Mouse (Mus musculus) limb, embryonic 11.5 days (tissue): ENCODE data around the gene Fhl2. TPM values are rescaled to one million over a fixed set of nuclear protein-coding genes. Genes with fewer than 3 reads are reported as not detected.
"Not testable (repeated sequence)": the region's sequence is repeated elsewhere in the genome, so short reads cannot be mapped to it uniquely, and the experiment has no call there.

Experiments used
- ATAC-seq: fragments of 200-750 bp; cut with Nextera tagmentation; 2 replicates; pipeline ENCODE4 v1.8.0; 2017; ENCODE audit warnings: low read depth; ENCODE audit not compliant: insufficient number of reproducible peaks, low FRiP score, low TSS enrichment
- DNase-seq: peaks from one replicate; pipeline ENCODE4 v3.0.0-alpha.2; 2015; ENCODE audit warnings: low spot score
- H3K27ac ChIP-seq: fragments of 300-500 bp; sonication (generic); replicated peaks from 2 replicates; pipeline ENCODE4 v1.5.1; 2014; ENCODE audit warnings: low read depth, mild to moderate bottlenecking, low read length
- H3K27me3 ChIP-seq: fragments of 300-500 bp; sonication (generic); 2 replicates; pipeline ENCODE4 v1.6.1; 2014; ENCODE audit warnings: mild to moderate bottlenecking, low read length, mixed read lengths; ENCODE audit not compliant: control insufficient read depth, insufficient read depth
- H3K36me3 ChIP-seq: fragments of 300-500 bp; sonication (generic); 2 replicates; pipeline ENCODE4 v1.6.1; 2014; ENCODE audit warnings: mild to moderate bottlenecking, low read length, moderate library complexity, mixed read lengths; ENCODE audit not compliant: control insufficient read depth, insufficient read depth
- H3K4me1 ChIP-seq: fragments of 300-500 bp; sonication (generic); 2 replicates; pipeline ENCODE4 v1.6.1; 2014; ENCODE audit warnings: low read length, mixed read lengths; ENCODE audit not compliant: control insufficient read depth, insufficient read depth
- H3K4me2 ChIP-seq: fragments of 300-500 bp; sonication (generic); 2 replicates; pipeline ENCODE4 v1.6.1; 2014; ENCODE audit warnings: low read depth, mild to moderate bottlenecking, moderate library complexity; ENCODE audit not compliant: severe bottlenecking
- H3K4me3 ChIP-seq: fragments of 300-500 bp; sonication (generic); 2 replicates; pipeline ENCODE4 v1.5.1; 2014; ENCODE audit warnings: low read depth, low read length
- H3K9ac ChIP-seq: fragments of 300-500 bp; sonication (generic); 2 replicates; pipeline ENCODE4 v1.6.1; 2014; ENCODE audit warnings: mild to moderate bottlenecking, low read length
- H3K9me3 ChIP-seq: fragments of 300-500 bp; sonication (generic); 2 replicates; pipeline ENCODE4 v1.6.1; 2016; ENCODE audit warnings: low read length; ENCODE audit not compliant: control insufficient read depth
- WGBS: fragments of 180-500 bp; shearing (Covaris S2); extraction: QIAGEN DNeasy Blood & Tissue Kit; methylation state at CpG from one replicate; pipeline ENCODE4 v1.1.7; 2014; 5-methylcytosine and 5-hydroxymethylcytosine counted together
- polyA plus RNA-seq: library from polyadenylated mRNA; unstranded; fragments of >200 nt; fragmentation: Nextera tagmentation; extraction: Ambion mirVana; gene quantifications from 2 replicates; pipeline ENCODE4 v1.2.1, GENCODE M21; 2014

The Fhl2 gene
- polyA plus RNA-seq, 1 experiment from 2014 or later, result 8.6 TPM

DNA sequence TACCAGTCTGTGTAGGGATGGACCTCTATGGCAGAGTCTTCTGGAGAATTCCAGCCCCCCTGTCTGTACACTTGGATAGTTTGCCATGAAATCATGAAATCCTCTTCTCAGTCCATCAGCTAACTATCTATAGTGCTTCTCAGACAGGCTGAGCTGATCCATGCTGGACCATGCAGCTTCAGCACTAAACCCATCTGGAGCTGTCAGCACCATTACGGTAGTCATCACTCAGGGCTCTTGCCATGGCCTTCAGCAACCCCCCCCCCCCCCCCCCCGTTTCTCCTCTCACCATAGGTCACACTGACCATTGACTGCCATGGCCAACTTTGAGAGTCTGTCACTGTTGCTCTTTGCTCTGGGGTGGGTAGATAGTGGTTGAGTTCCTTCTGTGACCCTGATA is 5.0 kb upstream of the Fhl2 start:
- no peaks in the 10 kb centered on the region for H3K4me1 ChIP-seq
- no peaks in the 10 kb centered on the region for H3K27me3 ChIP-seq
- DNase-seq (no peak), ATAC-seq (no peak)
- H3K9me3 ChIP-seq, result no peaks in the 10 kb centered on the region
- no peak overlapping the region for H3K27ac ChIP-seq
- H3K4me2 ChIP-seq, result no peak overlapping the region
- WGBS, result 85% methylated on average over 1 of the region's 2 CpGs
- no peak overlapping the region for H3K9ac ChIP-seq
- no peak overlapping the region for H3K4me3 ChIP-seq
- no peaks in the 10 kb centered on the region for H3K36me3 ChIP-seq

DNA sequence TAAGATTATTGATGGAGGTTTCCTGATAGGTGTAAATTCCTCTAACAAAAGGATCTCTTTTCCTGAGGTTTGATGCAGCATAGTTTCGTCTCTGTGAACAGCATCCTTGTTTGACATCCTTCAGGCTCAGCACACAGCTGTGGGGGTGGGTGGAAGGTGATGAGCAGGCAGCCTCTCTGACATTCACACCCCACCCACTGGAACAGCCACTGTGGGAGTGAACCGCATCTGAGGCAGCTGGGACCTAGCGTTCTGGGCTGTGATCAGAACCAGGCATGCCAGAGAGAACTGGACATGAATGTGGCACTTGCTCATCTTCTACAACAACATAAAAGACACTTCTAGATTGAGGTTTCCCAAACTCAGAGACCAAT is 3.1 kb upstream of the Fhl2 start:
- H3K9ac ChIP-seq, result no peak overlapping the region
- ATAC-seq (no peak), DNase-seq (no peak)
- no peaks in the 10 kb centered on the region for H3K4me1 ChIP-seq
- no peak overlapping the region for H3K27ac ChIP-seq
- no peaks in the 10 kb centered on the region for H3K9me3 ChIP-seq
- no peak overlapping the region for H3K4me3 ChIP-seq
- H3K4me2 ChIP-seq, result no peak overlapping the region
- no peaks in the 10 kb centered on the region for H3K36me3 ChIP-seq
- WGBS, result 72% methylated on average over 3 of the region's 3 CpGs
- no peaks in the 10 kb centered on the region for H3K27me3 ChIP-seq

DNA sequence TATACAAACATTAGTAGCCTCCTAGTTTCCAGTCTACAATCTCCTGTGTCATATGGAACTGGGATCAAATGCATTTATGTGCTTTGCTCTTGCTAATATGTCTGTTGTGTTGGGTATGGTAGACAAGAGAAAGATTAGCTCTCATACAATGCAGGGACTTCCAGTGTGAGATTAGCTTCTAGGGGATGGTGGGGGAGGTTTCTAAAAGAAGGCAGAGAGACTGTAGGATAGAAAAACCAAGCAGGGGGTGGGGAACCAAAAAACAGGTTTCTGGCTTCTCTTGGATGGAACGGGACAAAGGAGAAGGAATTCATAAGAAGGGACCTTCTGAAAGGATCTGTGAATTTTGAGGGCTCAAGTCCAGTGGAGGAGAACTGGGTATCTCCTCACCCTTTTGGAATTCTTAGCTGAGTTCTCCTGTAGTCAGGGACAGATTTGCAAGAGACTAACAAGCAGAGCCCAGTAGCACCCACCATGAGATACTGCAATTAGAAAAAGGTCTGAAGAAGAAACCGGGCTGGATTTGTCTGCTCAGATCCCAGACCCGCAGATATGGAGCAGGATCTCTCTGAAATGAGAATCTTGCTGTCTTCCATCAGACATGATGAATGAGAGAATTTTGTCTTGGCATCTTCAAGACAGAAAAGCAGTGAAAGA is 2.6 kb upstream of the Fhl2 start:
- Histone ChIP-seq H3K9me3 (no peaks in the 10 kb centered on the region), H3K4me1 (no peaks in the 10 kb centered on the region), H3K36me3 (no peaks in the 10 kb centered on the region), H3K4me2 (no peak overlapping the region), H3K27me3 (no peaks in the 10 kb centered on the region), H3K4me3 (no peak overlapping the region), H3K9ac (no peak overlapping the region), H3K27ac (no peak overlapping the region)
- ATAC-seq (no peak), DNase-seq (no peak)
- 88% methylated on average over 3 of the region's 3 CpGs for WGBS

DNA sequence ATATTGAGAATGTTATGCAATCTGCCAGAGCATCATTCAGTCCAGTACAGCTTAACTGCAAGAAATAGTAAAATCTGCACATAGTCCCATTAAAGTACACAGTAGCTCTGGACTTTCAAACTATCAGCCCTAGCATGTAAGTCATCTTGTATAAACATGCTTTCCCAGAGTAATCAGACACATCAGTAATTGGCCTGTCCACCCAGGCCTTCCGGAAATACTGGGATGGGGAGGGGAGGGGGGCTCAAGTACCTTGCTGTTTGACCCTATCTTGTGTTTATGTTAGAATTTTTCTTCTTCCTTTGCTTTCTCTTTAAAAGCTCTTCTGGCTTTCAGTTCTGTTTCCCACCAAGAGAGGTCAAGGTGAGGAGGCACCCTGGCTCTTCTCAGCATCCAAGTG is 725 bp downstream of the Fhl2 start:
- no peak overlapping the region for H3K27ac ChIP-seq
- ATAC-seq (no peak), DNase-seq (no peak)
- H3K27me3 ChIP-seq, result no peaks in the 10 kb centered on the region
- H3K4me3 ChIP-seq, result no peak overlapping the region
- 72% methylated on average over 1 of the region's 1 CpGs for WGBS
- H3K9me3 ChIP-seq, result no peaks in the 10 kb centered on the region
- no peak overlapping the region for H3K4me2 ChIP-seq
- no peaks in the 10 kb centered on the region for H3K4me1 ChIP-seq
- no peaks in the 10 kb centered on the region for H3K36me3 ChIP-seq
- H3K9ac ChIP-seq, result no peak overlapping the region

DNA sequence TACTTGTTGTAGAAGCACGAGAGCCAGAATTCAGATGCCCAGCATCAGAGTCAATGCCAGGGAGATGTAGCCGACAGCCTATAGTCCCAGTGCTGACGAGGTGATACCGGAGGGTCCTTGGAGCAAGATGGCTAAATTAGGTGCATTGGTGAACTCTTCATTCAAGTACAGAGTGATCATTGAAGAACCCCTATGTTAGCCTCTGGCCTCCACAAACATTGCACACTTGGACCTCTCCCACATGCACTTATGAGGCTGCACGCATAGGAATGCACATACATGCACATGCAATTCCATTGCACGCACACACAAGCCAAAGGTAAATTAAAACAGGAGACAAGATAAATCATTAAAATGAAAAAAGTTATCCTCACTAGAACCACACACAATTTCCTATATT is 3.4 kb downstream of the Fhl2 start:
- Histone ChIP-seq H3K27ac (no peak overlapping the region), H3K9me3 (no peaks in the 10 kb centered on the region), H3K4me1 (no peaks in the 10 kb centered on the region), H3K4me2 (no peak overlapping the region), H3K4me3 (no peak overlapping the region), H3K9ac (no peak overlapping the region), H3K36me3 (no peaks in the 10 kb centered on the region), H3K27me3 (no peaks in the 10 kb centered on the region)
- WGBS, result 92% methylated on average over 6 of the region's 6 CpGs
- ATAC-seq (no peak), DNase-seq (no peak)

DNA sequence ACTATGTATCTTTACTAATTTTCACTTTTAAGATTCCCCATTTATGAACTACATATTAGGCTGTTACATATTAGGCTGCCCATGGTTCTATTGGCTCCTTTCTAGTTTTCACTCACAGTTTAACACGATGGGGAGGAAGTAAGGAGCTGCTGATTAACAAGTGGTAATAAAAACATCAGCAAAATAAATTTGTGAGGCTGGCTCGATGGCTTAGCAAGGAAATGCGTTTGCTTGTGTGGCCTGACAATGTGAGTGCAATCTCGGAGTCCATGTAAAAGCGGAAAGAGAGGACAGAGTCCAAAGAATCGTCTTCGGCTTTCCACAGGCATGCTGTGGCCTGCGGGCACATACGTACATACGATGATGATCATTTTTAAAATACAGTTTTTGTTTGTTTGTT is 4.3 kb downstream of the Fhl2 start:
- Histone ChIP-seq H3K4me1 (no peaks in the 10 kb centered on the region), H3K27me3 (no peaks in the 10 kb centered on the region), H3K36me3 (no peaks in the 10 kb centered on the region), H3K9ac (no peak overlapping the region), H3K9me3 (no peaks in the 10 kb centered on the region), H3K27ac (no peak overlapping the region), H3K4me2 (no peak overlapping the region), H3K4me3 (no peak overlapping the region)
- ATAC-seq (no peak), DNase-seq (no peak)
- WGBS, result 61% methylated on average over 10 of the region's 10 CpGs

DNA sequence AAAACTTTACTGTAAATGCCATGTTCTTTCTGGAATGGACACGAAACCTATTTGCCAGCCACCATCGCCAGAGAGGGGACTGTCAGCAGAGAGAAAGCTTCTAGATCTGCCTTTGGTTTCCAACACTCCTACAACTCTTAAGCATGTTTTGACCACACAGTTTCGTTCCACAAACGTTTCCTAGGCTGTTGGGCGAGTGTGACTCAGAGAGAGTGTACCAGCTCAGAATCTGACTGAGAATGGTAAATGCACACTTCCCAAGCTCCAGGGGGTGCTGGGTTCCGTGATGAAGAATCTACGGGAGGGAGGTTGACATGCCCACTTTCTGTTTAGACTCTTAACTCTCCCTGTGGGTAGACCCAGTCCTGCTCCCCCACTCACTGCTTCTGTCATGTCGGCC is 5.7 kb downstream of the Fhl2 start:
- ATAC-seq (no peak), DNase-seq (no peak)
- WGBS, result 87% methylated on average over 8 of the region's 8 CpGs
- Histone ChIP-seq H3K4me1 (no peaks in the 10 kb centered on the region), H3K4me3 (no peak overlapping the region), H3K9ac (no peak overlapping the region), H3K27ac (no peak overlapping the region), H3K9me3 (no peaks in the 10 kb centered on the region), H3K36me3 (no peaks in the 10 kb centered on the region), H3K27me3 (no peaks in the 10 kb centered on the region), H3K4me2 (no peak overlapping the region)

DNA sequence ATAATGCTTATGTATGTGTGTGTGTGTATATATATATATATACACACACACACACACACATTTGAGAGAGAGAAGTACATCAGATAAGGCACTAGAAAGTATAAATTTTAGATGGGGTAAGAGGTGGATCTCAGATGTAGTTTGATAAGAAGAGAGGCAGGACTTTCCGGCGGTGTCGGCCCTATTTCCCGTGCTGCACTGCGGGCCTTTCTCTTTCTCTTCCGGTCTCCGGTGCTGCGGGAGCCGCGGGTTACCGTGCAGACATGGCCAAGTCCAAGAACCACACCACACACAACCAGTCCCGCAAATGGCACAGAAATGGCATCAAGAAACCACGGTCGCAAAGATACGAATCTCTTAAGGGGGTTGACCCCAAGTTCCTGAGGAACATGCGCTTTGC is 7.9 kb downstream of the Fhl2 start:
- ATAC-seq, H3K27ac ChIP-seq, H3K27me3 ChIP-seq, H3K4me2 ChIP-seq, H3K36me3 ChIP-seq, DNase-seq, H3K9ac ChIP-seq, H3K4me3 ChIP-seq, H3K9me3 ChIP-seq, H3K4me1 ChIP-seq: not testable (repeated sequence)
- WGBS, result 95% methylated on average over 11 of the region's 16 CpGs

DNA sequence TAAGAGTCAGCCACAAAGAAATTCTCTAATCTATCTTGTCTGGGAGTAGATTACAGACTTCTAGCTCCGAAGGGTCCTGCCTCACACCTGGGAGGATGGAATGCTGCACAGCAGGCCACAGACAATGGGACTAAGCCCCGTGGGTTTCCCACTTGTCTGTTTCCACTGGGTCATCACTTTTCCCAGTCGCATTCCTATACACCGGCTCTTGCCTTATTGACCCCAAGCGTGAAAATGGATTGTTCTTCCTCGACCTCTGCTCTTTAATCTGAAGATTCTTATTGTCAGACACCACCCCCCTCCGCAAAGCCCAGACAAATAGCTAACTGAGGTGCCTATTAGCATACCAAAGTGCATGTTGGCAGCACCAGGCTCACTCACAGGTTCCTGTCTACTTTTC is 10.4 kb downstream of the Fhl2 start:
- 22% methylated on average over 7 of the region's 7 CpGs for WGBS
- Histone ChIP-seq H3K27ac (no peak overlapping the region), H3K4me1 (no peaks in the 10 kb centered on the region), H3K4me3 (no peak overlapping the region), H3K9me3 (no peaks in the 10 kb centered on the region), H3K36me3 (no peaks in the 10 kb centered on the region), H3K4me2 (no peak overlapping the region), H3K9ac (no peak overlapping the region), H3K27me3 (no peaks in the 10 kb centered on the region)
- ATAC-seq, result no peak
- no peak for DNase-seq
